Mouse (Mus musculus): ENCODE data around the gene Ppp1r3d.
A peak's percentile ranks its signal among the peaks of the same experiment; 100 is the strongest.

The Ppp1r3d gene

GRCm38 (mm10) chr2:178414261-178415149 is at the start of gene Ppp1r3d, which contains the start of gene Fam217b:
Ppp1r3d (minus strand) TSS chr2:178414472.
Fam217b (plus strand) TSS chr2:178414524.
- DNase-seq (ENCODE audit: low read depth): no peak

- no peak for DNase-seq (ENCODE audit: low read depth)
Measured at GRCm38 (mm10) chr2:178460353-178460752, 46.1 kb upstream of the Ppp1r3d start.

GRCm38 (mm10) chr2:178457414-178457813 is 43.1 kb upstream of the Ppp1r3d start:
- DNase-seq (ENCODE audit: low read depth): no peak

GRCm38 (mm10) chr2:178454664-178455516 is 40.6 kb upstream of the Ppp1r3d start:
- DNase-seq (ENCODE audit: low read depth): no peak

- no peak for DNase-seq (ENCODE audit: low read depth)
Measured at GRCm38 (mm10) chr2:178450961-178451360, 36.7 kb upstream of the Ppp1r3d start.

GRCm38 (mm10) chr2:178450236-178450635 is 36.0 kb upstream of the Ppp1r3d start:
- DNase-seq (ENCODE audit: low read depth): no peak

- DNase-seq (ENCODE audit: low read depth): no peak
Measured at GRCm38 (mm10) chr2:178449386-178449785, 35.1 kb upstream of the Ppp1r3d start.

GRCm38 (mm10) chr2:178437311-178437710 is 23.0 kb upstream of the Ppp1r3d start:
- DNase-seq (ENCODE audit: low read depth): no peak

- DNase-seq (ENCODE audit: low read depth): no peak
Measured at GRCm38 (mm10) chr2:178433903-178434302, 19.6 kb upstream of the Ppp1r3d start.

- no peak for DNase-seq (ENCODE audit: low read depth)
Measured at GRCm38 (mm10) chr2:178433495-178433894, 19.2 kb upstream of the Ppp1r3d start.

GRCm38 (mm10) chr2:178430231-178430630 is 16.0 kb upstream of the Ppp1r3d start, which contains the start of gene Cdh26:
Cdh26 (plus strand) TSS chr2:178430531.
- DNase-seq (ENCODE audit: low read depth): no peak

GRCm38 (mm10) chr2:178429426-178429825 is 15.2 kb upstream of the Ppp1r3d start:
- DNase-seq (ENCODE audit: low read depth): no peak

- DNase-seq (ENCODE audit: low read depth): no peak
Measured at GRCm38 (mm10) chr2:178428676-178429075, 14.4 kb upstream of the Ppp1r3d start.

GRCm38 (mm10) chr2:178428183-178428582 is 13.9 kb upstream of the Ppp1r3d start:
- DNase-seq (ENCODE audit: low read depth): no peak

GRCm38 (mm10) chr2:178427181-178427580 is 12.9 kb upstream of the Ppp1r3d start:
- no peak for DNase-seq (ENCODE audit: low read depth)

- peak; percentile 3 for DNase-seq (ENCODE audit: low read depth)
Measured at GRCm38 (mm10) chr2:178426229-178426628, 12.0 kb upstream of the Ppp1r3d start.

GRCm38 (mm10) chr2:178423223-178423622 is 9.0 kb upstream of the Ppp1r3d start:
- DNase-seq (ENCODE audit: low read depth): no peak

- no peak for DNase-seq (ENCODE audit: low read depth)
Measured at GRCm38 (mm10) chr2:178422186-178422585, 7.9 kb upstream of the Ppp1r3d start.

- DNase-seq (ENCODE audit: low read depth): no peak
Measured at GRCm38 (mm10) chr2:178421603-178422002, 7.3 kb upstream of the Ppp1r3d start.

GRCm38 (mm10) chr2:178420576-178420975 is 6.3 kb upstream of the Ppp1r3d start:
- DNase-seq (ENCODE audit: low read depth): no peak

- DNase-seq (ENCODE audit: low read depth): no peak
Measured at GRCm38 (mm10) chr2:178416970-178417369, 2.7 kb upstream of the Ppp1r3d start.

GRCm38 (mm10) chr2:178416427-178416826 is 2.2 kb upstream of the Ppp1r3d start:
- no peak for DNase-seq (ENCODE audit: low read depth)

- DNase-seq (ENCODE audit: low read depth): no peak
Measured at GRCm38 (mm10) chr2:178415150-178415448, 827 bp upstream of the Ppp1r3d start.

Data from 416B (cell line).